Mouse (Mus musculus) liver, embryonic 14 days (tissue): ENCODE data around the gene Pnn. TPM values are rescaled to one million over a fixed set of nuclear protein-coding genes. Genes with fewer than 3 reads are reported as not detected.

Source experiments
- polyA plus RNA-seq: library from polyadenylated mRNA; depleted of rRNA; stranded (reverse); fragments of >200 nt; gene quantifications from 2 replicates; pipeline ENCODE4 v1.2.3, GENCODE M21; 2012; rRNA removed

The Pnn gene
- polyA plus RNA-seq = 52.1 and 57.1 TPM in 2 replicates

DNA sequence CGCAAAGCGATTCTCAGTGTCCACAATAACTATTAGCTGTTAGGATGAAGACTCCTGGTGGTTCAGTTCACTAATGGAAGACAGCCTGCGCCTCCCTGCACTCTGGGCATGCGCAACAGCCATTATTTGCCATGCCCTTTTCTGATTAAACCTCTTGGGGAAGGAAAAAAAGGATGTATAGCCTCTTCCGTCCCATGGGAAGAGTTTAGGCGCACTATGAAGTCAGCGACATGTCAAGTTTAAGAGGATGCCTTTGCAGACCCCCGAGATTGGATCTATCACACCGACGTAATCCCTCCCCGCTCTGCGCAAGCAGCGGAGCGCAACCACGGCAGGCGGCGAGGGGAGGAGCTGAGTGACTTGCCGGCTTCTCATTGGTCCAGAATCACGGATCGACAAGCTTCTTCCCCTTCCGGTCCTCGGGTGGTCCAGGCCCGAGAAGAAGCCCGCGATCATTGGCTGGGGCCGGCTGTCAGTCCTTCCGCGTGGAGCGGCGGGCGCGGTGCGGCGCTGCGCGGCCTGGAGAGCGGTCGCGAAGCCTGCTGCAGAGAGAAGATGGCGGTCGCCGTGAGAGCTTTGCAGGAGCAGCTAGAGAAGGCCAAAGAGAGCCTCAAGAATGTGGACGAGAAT lies at the start of gene Pnn:
Gene Pnn, plus strand, starts transcription at position 437 of the 630 bp plus-strand sequence.

GRCm38 (mm10) chr12:59060993-59061595 lies 5.6 kb upstream of the Pnn start, which contains the start of gene Trappc6b:
Trappc6b (minus strand) TSS chr12:59061472.

DNA sequence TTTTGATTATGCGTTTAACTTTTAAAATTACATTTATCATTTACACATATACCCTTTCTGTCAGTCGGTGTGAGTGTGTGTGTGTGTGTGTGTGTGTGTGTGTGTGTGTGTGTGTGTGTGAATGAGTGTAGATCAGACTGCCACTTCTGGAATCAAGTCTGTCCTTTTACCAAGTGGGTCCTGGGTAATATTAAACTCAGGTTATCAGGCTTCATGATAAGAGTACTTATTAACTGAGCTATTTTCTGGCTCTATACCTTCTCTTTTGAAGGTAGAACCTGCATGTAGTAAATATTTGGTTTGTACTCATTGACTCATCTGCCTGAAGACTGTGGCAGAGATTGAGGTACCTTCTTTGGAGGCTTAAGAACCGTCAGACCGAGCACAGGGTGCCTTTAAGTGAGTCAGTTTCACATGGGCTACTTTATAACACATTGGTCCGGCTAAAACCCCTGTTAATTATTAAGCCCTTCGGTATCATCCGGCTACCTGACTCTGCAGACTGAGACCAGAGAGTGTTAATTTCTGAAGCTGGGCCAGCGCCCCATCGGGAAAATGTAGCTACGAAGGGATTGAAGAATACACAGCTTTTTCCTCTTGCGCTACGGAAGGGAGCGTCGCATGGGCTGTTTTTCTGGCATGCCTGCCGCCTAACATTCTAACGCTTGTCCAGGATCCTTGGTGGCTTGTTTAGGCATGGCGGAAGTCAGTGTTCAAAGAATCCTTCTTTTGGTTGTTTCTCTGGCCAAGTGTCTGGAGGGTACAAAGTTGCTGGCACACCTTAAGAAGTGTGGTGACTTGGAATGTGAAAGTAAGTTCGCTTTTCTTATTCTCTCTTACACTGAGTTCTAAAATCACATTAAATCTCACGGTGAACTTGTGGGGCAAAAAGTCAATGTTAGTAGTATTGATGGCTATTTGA lies 28.7 kb downstream of the Pnn start, which contains the start of gene Mia2:
Gene Mia2, plus strand, starts transcription at position 696 of the 922 bp plus-strand sequence.

Other genes with a start within 250 kb of the Pnn start
- gene Sec23a, start 54.9 kb upstream of the Pnn start, polyA plus RNA-seq = 10.4 and 12.5 TPM in 2 replicates
- gene Gemin2, start 53.5 kb upstream of the Pnn start, polyA plus RNA-seq = 11.3 and 11.5 TPM in 2 replicates
- 34.8 and 37.5 TPM in 2 replicates for gene Trappc6b, start 5.4 kb upstream of the Pnn start, polyA plus RNA-seq
- 32.2 and 36.3 TPM in 2 replicates for gene Mia2, start 28.9 kb downstream of the Pnn start, polyA plus RNA-seq
- gene Fbxo33, start 152.8 kb downstream of the Pnn start, polyA plus RNA-seq = 7.1 and 8.8 TPM in 2 replicates